In genomic region chr15:99194358-99194757, GRCm38 (mm10) we compare ENCODE assay signal across 20 mouse cellular contexts. TPM values are rescaled to one million over a fixed set of nuclear protein-coding genes. Genes with fewer than 3 reads are reported as not detected.
DNase-seq lines count a peak whose midpoint lies in the region; ATAC-seq and TF ChIP-seq lines count a peak whose summit lies in the region.
"Had no signal": no experiment of that assay in that cellular context is flagged by ENCODE, and none has a peak within 500 bp of the region (broad histone marks: within the 10 kb centered on the region; RNA-seq: fewer than 3 reads in every experiment).

No protein-coding gene starts in this region.

- intact Hi-C loops in left cerebral cortex, adult 2 months (cut with DNase I), result loop anchor here (5.0 kb wide), 1 partner anchor 67 kb away; the partner anchor contains the start of gene Spats2

- peaks cover 31% of the 10 kb centered on the region for H3K36me3 ChIP-seq in hindbrain, embryonic 13.5 days
- H3K36me3 ChIP-seq in hindbrain, postnatal 0 days (ENCODE audit: insufficient read depth, low read length), result no peaks in the 10 kb centered on the region; the same call in 1 of the 2 replicates

- TF ChIP-seq CTCF in hindbrain, postnatal 0 days (IDR thresholded peaks at IDR 0.05; ENCODE audit: low read depth), result no peak
- TF ChIP-seq CTCF in brain, embryonic 14.5 days (IDR thresholded peaks at IDR 0.05; ENCODE audit: borderline replicate concordance, extremely low read depth, insufficient read depth, insufficient read length), result no peak
- no peak for TF ChIP-seq CTCF in left cerebral cortex, adult 2 months (IDR thresholded peaks at IDR 0.05)

- no peak for ATAC-seq in hindbrain, embryonic 13.5 days (ENCODE audit: low FRiP score)
- ATAC-seq in hindbrain, postnatal 0 days, result no peak
- ATAC-seq: CD4-positive, CD25-positive, alpha-beta regulatory T cell, adult 4 months had no signal

- H3K9ac ChIP-seq in hindbrain, embryonic 13.5 days, result 0 out of 2 replicates have a peak overlapping the region, but pooled peaks have one; percentile 24
- no peak overlapping the region for H3K9ac ChIP-seq in hindbrain, postnatal 0 days (replicated peaks; ENCODE audit: low read length)
- H3K9ac ChIP-seq: heart, embryonic 12.5 days; heart, embryonic 15.5 days; hindbrain, embryonic 14.5 days had no signal

- TF ChIP-seq POLR2A in brain, embryonic 14.5 days (IDR thresholded peaks at IDR 0.05; ENCODE audit: borderline replicate concordance, extremely low read depth, insufficient read depth, insufficient read length, poor library complexity, severe bottlenecking), result no peak

- H3K27me3 ChIP-seq in hindbrain, embryonic 13.5 days, result no peaks in the 10 kb centered on the region
- H3K27me3 ChIP-seq in hindbrain, postnatal 0 days (ENCODE audit: insufficient read depth, low read length), result no peaks in the 10 kb centered on the region
- H3K27me3 ChIP-seq: heart, embryonic 12.5 days; heart, embryonic 15.5 days had no signal

- no peak overlapping the region for H3K4me3 ChIP-seq in hindbrain, embryonic 13.5 days
- H3K4me3 ChIP-seq in hindbrain, postnatal 0 days (ENCODE audit: low read length), result no peak overlapping the region
- H3K4me3 ChIP-seq in left cerebral cortex, adult 2 months, result no peak overlapping the region
- H3K4me3 ChIP-seq: heart, embryonic 12.5 days; heart, embryonic 15.5 days; hindbrain, embryonic 10.5 days had no signal

- no peak for DNase-seq in hindbrain, postnatal 0 days (ENCODE audit: low spot score)
- peak; percentile 53 for DNase-seq in testis, postnatal 10 days (ENCODE audit: low spot score)
- no peak for DNase-seq in testis, postnatal 14 days (ENCODE audit: low spot score)
- DNase-seq in brain, embryonic 14.5 days (ENCODE audit: low read depth), result peak; percentile 15
- no peak for DNase-seq in left cerebral cortex, adult 2 months (ENCODE audit: extremely low spot score in 1 of 2, low spot score in 2 of 2)
- DNase-seq: adrenal gland, postnatal 25 days; cerebellum, adult 18-20 months; cerebellum, adult 9-10 months; cerebellum, postnatal 14 days; gastrocnemius, postnatal 25 days; heart, adult 18-20 months; heart, postnatal 10 days; heart, postnatal 36 days had no signal

- no peak overlapping the region for H3K4me2 ChIP-seq in hindbrain, embryonic 13.5 days
- H3K4me2 ChIP-seq in hindbrain, postnatal 0 days (ENCODE audit: low read depth, low read length), result no peak overlapping the region
- H3K4me2 ChIP-seq: heart, embryonic 12.5 days; heart, embryonic 15.5 days; hindbrain, embryonic 14.5 days had no signal

- no peaks in the 10 kb centered on the region for H3K9me3 ChIP-seq in hindbrain, embryonic 13.5 days
- H3K9me3 ChIP-seq in hindbrain, postnatal 0 days (ENCODE audit: low read length), result no peaks in the 10 kb centered on the region
- H3K9me3 ChIP-seq: heart, embryonic 12.5 days; heart, embryonic 15.5 days; hindbrain, embryonic 10.5 days had no signal

- WGBS in hindbrain, embryonic 13.5 days, result 74% methylated on average over 10 of the region's 10 CpGs
- WGBS in hindbrain, postnatal 0 days, result 55% methylated on average over 10 of the region's 10 CpGs

- H3K4me1 ChIP-seq in hindbrain, embryonic 13.5 days (replicated peaks), result 0 out of 2 replicates have a peak, but pooled peaks cover 4% of the 10 kb centered on the region
- H3K4me1 ChIP-seq in hindbrain, postnatal 0 days (ENCODE audit: insufficient read depth, low read length), result no peaks in the 10 kb centered on the region
- H3K4me1 ChIP-seq: heart, embryonic 12.5 days; heart, embryonic 15.5 days had no signal

- H3K27ac ChIP-seq in hindbrain, embryonic 13.5 days, result no peak overlapping the region
- no peak overlapping the region for H3K27ac ChIP-seq in hindbrain, postnatal 0 days
- no peak overlapping the region for H3K27ac ChIP-seq in left cerebral cortex, adult 2 months
- H3K27ac ChIP-seq: heart, embryonic 15.5 days; hindbrain, embryonic 10.5 days; hindbrain, embryonic 14.5 days had no signal

RNA-seq across cellular contexts. Expression of gene Kcnh3, which starts 30.3 kb away (rescaled TPM):
- 0.52 and 0.91 TPM in 2 replicates for polyA plus RNA-seq in hindbrain, embryonic 13.5 days (2015; fragmentation: Nextera tagmentation; extraction: Ambion mirVana)
- total RNA-seq in hindbrain, postnatal 0 days (2014; rRNA removed), result 1.8 and 3.6 TPM in 2 replicates
- 0.91 and 1.2 TPM in 2 replicates for polyA plus RNA-seq in hindbrain, postnatal 0 days (2015; fragmentation: Nextera tagmentation; extraction: Ambion mirVana)
- 3.0 and 6.6 TPM in 2 replicates for polyA plus RNA-seq in brain, embryonic 14.5 days (2012; rRNA removed)
- total RNA-seq in left cerebral cortex, adult 2 months (2021), result 100 to 1,000 TPM; 174 to 180 TPM
- total RNA-seq: gastrocnemius, adult 8-10 months; gastrocnemius, postnatal 25 days had no signal

RNA-seq across cellular contexts. Expression of gene Mcrs1, which starts 57.4 kb away (rescaled TPM):
- polyA plus RNA-seq in hindbrain, embryonic 13.5 days (2015; fragmentation: Nextera tagmentation; extraction: Ambion mirVana), result 195 and 208 TPM in 2 replicates
- 228 and 229 TPM in 2 replicates for total RNA-seq in hindbrain, postnatal 0 days (2014; rRNA removed)
- polyA plus RNA-seq in hindbrain, postnatal 0 days (2015; fragmentation: Nextera tagmentation; extraction: Ambion mirVana), result 199 and 206 TPM in 2 replicates
- polyA plus RNA-seq in brain, embryonic 14.5 days (2012; rRNA removed), result 151 and 174 TPM in 2 replicates
- total RNA-seq in left cerebral cortex, adult 2 months (2021), result 10 to 100 TPM; 77.3 to 81.0 TPM

Comparison
In these comparisons a context has a peak if more than half of its experiments do, and no peak if none do; other contexts are left out.
1. DNase-seq: peak in testis, postnatal 10 days (single experiment) and brain, embryonic 14.5 days (single experiment); none in hindbrain, postnatal 0 days (single experiment), testis, postnatal 14 days (single experiment) and left cerebral cortex, adult 2 months (0 of 2).